Mouse (Mus musculus): ENCODE data around the gene Adamtsl5. TPM values are rescaled to one million over a fixed set of nuclear protein-coding genes. Genes with fewer than 3 reads are reported as not detected.

Gene Adamtsl5
- total and polyA plus RNA-seq, 2 experiments from 2014 or later, result 1.0 to 1.2 TPM

- H3K27ac ChIP-seq, result peak overlapping the region; percentile 96
- peaks cover 11% of the 10 kb centered on the region; the same call in 1 of the 2 replicates for H3K36me3 ChIP-seq (ENCODE audit: insufficient read depth, low read length)
- peak overlapping the region; percentile 95 for H3K4me2 ChIP-seq (ENCODE audit: low read depth, low read length)
- peak; percentile 20; the same call in 1 of the 2 replicates for TF ChIP-seq CTCF (IDR thresholded peaks at IDR 0.05; ENCODE audit: low read depth)
- H3K4me1 ChIP-seq (ENCODE audit: insufficient read depth, low read length), result peaks cover 29% of the 10 kb centered on the region
- ATAC-seq (no peak), DNase-seq (ENCODE audit: low spot score) (no peak)
- H3K27me3 ChIP-seq (ENCODE audit: insufficient read depth, low read length), result no peaks in the 10 kb centered on the region
- H3K4me3 ChIP-seq (ENCODE audit: low read length), result peak overlapping the region; percentile 67
- 20% methylated on average over 14 of the region's 14 CpGs for WGBS
- peak overlapping the region; percentile 94 for H3K9ac ChIP-seq (replicated peaks; ENCODE audit: low read length)
- no peaks in the 10 kb centered on the region for H3K9me3 ChIP-seq (ENCODE audit: low read length)
Observed at GRCm38 (mm10) chr10:80293325-80293724, 54.9 kb downstream of the Adamtsl5 start.

- Histone ChIP-seq H3K4me1 (ENCODE audit: insufficient read depth, low read length) (peaks cover 20% of the 10 kb centered on the region), H3K27ac (peak within 1 kb of the TSS; percentile 96), H3K36me3 (ENCODE audit: insufficient read depth, low read length) (peaks cover 15% of the 10 kb centered on the region; the same call in 1 of the 2 replicates), H3K4me2 (ENCODE audit: low read depth, low read length) (peak within 1 kb of the TSS; percentile 95), H3K9me3 (ENCODE audit: low read length) (no peaks in the 10 kb centered on the region), H3K27me3 (ENCODE audit: insufficient read depth, low read length) (no peaks in the 10 kb centered on the region), H3K9ac (replicated peaks; ENCODE audit: low read length) (peak within 1 kb of the TSS; percentile 94), H3K4me3 (ENCODE audit: low read length) (peak within 1 kb of the TSS; percentile 67)
- WGBS, result under 1% methylated on average over 68 of the region's 72 CpGs
- peak; percentile 83 for ATAC-seq
- peak; percentile 99 for DNase-seq (ENCODE audit: low spot score)
- TF ChIP-seq CTCF (IDR thresholded peaks at IDR 0.05; ENCODE audit: low read depth), result peak; percentile 68
Observed at GRCm38 (mm10) chr10:80292251-80293146, 55.7 kb downstream of the Adamtsl5 start, which contains the start of gene Rps15. Rps15 (plus strand) TSS chr10:80292453.

Small RNA genes within 50 kb of the gene (microRNA-seq; reads per million reads assigned to microRNA genes)
- 0 reads per million in 2 experiments for gene Gm22721

Other genes starting within 250 kb of the Adamtsl5 start
- gene Sbno2, start 242.8 kb downstream of the Adamtsl5 start, total RNA-seq (2014; rRNA removed), result 22.8 and 23.7 TPM in 2 replicates
- 6.9 and 7.8 TPM in 2 replicates for gene Sbno2, start 242.8 kb downstream of the Adamtsl5 start, polyA plus RNA-seq (2015; fragmentation: Nextera tagmentation; extraction: Ambion mirVana)
- gene Stk11, start 232.6 kb downstream of the Adamtsl5 start, total RNA-seq (2014; rRNA removed), result 86.4 and 86.6 TPM in 2 replicates
- 13.9 and 15.0 TPM in 2 replicates for gene Stk11, start 232.6 kb downstream of the Adamtsl5 start, polyA plus RNA-seq (2015; fragmentation: Nextera tagmentation; extraction: Ambion mirVana)
- gene Atp5d, start 209.8 kb downstream of the Adamtsl5 start, total RNA-seq (2014; rRNA removed), result 273 and 303 TPM in 2 replicates
- gene Atp5d, start 209.8 kb downstream of the Adamtsl5 start, polyA plus RNA-seq (2015; fragmentation: Nextera tagmentation; extraction: Ambion mirVana), result 733 and 736 TPM in 2 replicates
- gene Cbarp, start 207.6 kb downstream of the Adamtsl5 start, total RNA-seq (2014; rRNA removed), result 270 and 288 TPM in 2 replicates
- 95.5 and 106 TPM in 2 replicates for gene Cbarp, start 207.6 kb downstream of the Adamtsl5 start, polyA plus RNA-seq (2015; fragmentation: Nextera tagmentation; extraction: Ambion mirVana)
- gene Midn, start 200.1 kb downstream of the Adamtsl5 start, total RNA-seq (2014; rRNA removed), result 146 and 172 TPM in 2 replicates
- 14.7 and 15.8 TPM in 2 replicates for gene Midn, start 200.1 kb downstream of the Adamtsl5 start, polyA plus RNA-seq (2015; fragmentation: Nextera tagmentation; extraction: Ambion mirVana)
- 257 and 261 TPM in 2 replicates for gene Cirbp, start 182.4 kb downstream of the Adamtsl5 start, total RNA-seq (2014; rRNA removed)
- 730 and 732 TPM in 2 replicates for gene Cirbp, start 182.4 kb downstream of the Adamtsl5 start, polyA plus RNA-seq (2015; fragmentation: Nextera tagmentation; extraction: Ambion mirVana)
- gene 1600002K03Rik, start 175.5 kb downstream of the Adamtsl5 start, total RNA-seq (2014; rRNA removed), result 2.6 and 3.2 TPM in 2 replicates
- gene 1600002K03Rik, start 175.5 kb downstream of the Adamtsl5 start, polyA plus RNA-seq (2015; fragmentation: Nextera tagmentation; extraction: Ambion mirVana), result 4.3 and 4.4 TPM in 2 replicates
- gene Efna2, start 168.9 kb downstream of the Adamtsl5 start, total RNA-seq (2014; rRNA removed), result 24.0 and 32.8 TPM in 2 replicates
- gene Efna2, start 168.9 kb downstream of the Adamtsl5 start, polyA plus RNA-seq (2015; fragmentation: Nextera tagmentation; extraction: Ambion mirVana), result 23.2 and 23.8 TPM in 2 replicates
- 41.5 and 49.3 TPM in 2 replicates for gene Mum1, start 122.0 kb downstream of the Adamtsl5 start, total RNA-seq (2014; rRNA removed)
- 45.8 and 45.9 TPM in 2 replicates for gene Mum1, start 122.0 kb downstream of the Adamtsl5 start, polyA plus RNA-seq (2015; fragmentation: Nextera tagmentation; extraction: Ambion mirVana)
- gene Ndufs7, start 99.3 kb downstream of the Adamtsl5 start, total RNA-seq (2014; rRNA removed), result 246 and 291 TPM in 2 replicates
- 410 and 430 TPM in 2 replicates for gene Ndufs7, start 99.3 kb downstream of the Adamtsl5 start, polyA plus RNA-seq (2015; fragmentation: Nextera tagmentation; extraction: Ambion mirVana)
- gene Gamt, start 87.4 kb downstream of the Adamtsl5 start, total RNA-seq (2014; rRNA removed), result 40.9 and 44.5 TPM in 2 replicates
- gene Gamt, start 87.4 kb downstream of the Adamtsl5 start, polyA plus RNA-seq (2015; fragmentation: Nextera tagmentation; extraction: Ambion mirVana), result 32.4 and 35.9 TPM in 2 replicates
- 79.1 and 104 TPM in 2 replicates for gene Dazap1, start 86.9 kb downstream of the Adamtsl5 start, total RNA-seq (2014; rRNA removed)
- gene Dazap1, start 86.9 kb downstream of the Adamtsl5 start, polyA plus RNA-seq (2015; fragmentation: Nextera tagmentation; extraction: Ambion mirVana), result 38.5 and 39.4 TPM in 2 replicates
- 1,031 and 1,483 TPM in 2 replicates for gene Rps15, start 56.0 kb downstream of the Adamtsl5 start, total RNA-seq (2014; rRNA removed)
- gene Rps15, start 56.0 kb downstream of the Adamtsl5 start, polyA plus RNA-seq (2015; fragmentation: Nextera tagmentation; extraction: Ambion mirVana), result 676 and 682 TPM in 2 replicates
- 358 and 374 TPM in 2 replicates for gene Apc2, start 52.4 kb downstream of the Adamtsl5 start, total RNA-seq (2014; rRNA removed)
- 81.3 and 97.6 TPM in 2 replicates for gene Apc2, start 52.4 kb downstream of the Adamtsl5 start, polyA plus RNA-seq (2015; fragmentation: Nextera tagmentation; extraction: Ambion mirVana)
- 28.9 and 36.0 TPM in 2 replicates for gene 2310011J03Rik, start 27.9 kb downstream of the Adamtsl5 start, total RNA-seq (2014; rRNA removed)
- gene 2310011J03Rik, start 27.9 kb downstream of the Adamtsl5 start, polyA plus RNA-seq (2015; fragmentation: Nextera tagmentation; extraction: Ambion mirVana), result 35.7 and 38.4 TPM in 2 replicates
- 3.8 and 6.7 TPM in 2 replicates for gene Pcsk4, start 18.9 kb downstream of the Adamtsl5 start, total RNA-seq (2014; rRNA removed)
- gene Pcsk4, start 18.9 kb downstream of the Adamtsl5 start, polyA plus RNA-seq (2015; fragmentation: Nextera tagmentation; extraction: Ambion mirVana), result 11.0 and 11.8 TPM in 2 replicates
- 3.7 TPM in 2 replicates for gene Reep6, start 18.5 kb downstream of the Adamtsl5 start, total RNA-seq (2014; rRNA removed)
- 5.2 and 5.5 TPM in 2 replicates for gene Reep6, start 18.5 kb downstream of the Adamtsl5 start, polyA plus RNA-seq (2015; fragmentation: Nextera tagmentation; extraction: Ambion mirVana)
- gene Plk5, start 8.0 kb upstream of the Adamtsl5 start, total RNA-seq (2014; rRNA removed), result 15.7 and 18.3 TPM in 2 replicates
- 8.9 and 9.3 TPM in 2 replicates for gene Plk5, start 8.0 kb upstream of the Adamtsl5 start, polyA plus RNA-seq (2015; fragmentation: Nextera tagmentation; extraction: Ambion mirVana)
- gene Mex3d, start 39.2 kb upstream of the Adamtsl5 start, total RNA-seq (2014; rRNA removed), result 129 and 145 TPM in 2 replicates
- 11.6 and 14.2 TPM in 2 replicates for gene Mex3d, start 39.2 kb upstream of the Adamtsl5 start, polyA plus RNA-seq (2015; fragmentation: Nextera tagmentation; extraction: Ambion mirVana)
- gene Mbd3, start 51.1 kb upstream of the Adamtsl5 start, total RNA-seq (2014; rRNA removed), result 48.2 and 50.4 TPM in 2 replicates
- 166 and 175 TPM in 2 replicates for gene Mbd3, start 51.1 kb upstream of the Adamtsl5 start, polyA plus RNA-seq (2015; fragmentation: Nextera tagmentation; extraction: Ambion mirVana)
- 369 and 391 TPM in 2 replicates for gene Uqcr11, start 58.4 kb upstream of the Adamtsl5 start, total RNA-seq (2014; rRNA removed)
- gene Uqcr11, start 58.4 kb upstream of the Adamtsl5 start, polyA plus RNA-seq (2015; fragmentation: Nextera tagmentation; extraction: Ambion mirVana), result 897 and 981 TPM in 2 replicates
- 132 TPM in 2 replicates for gene Tcf3, start 85.2 kb upstream of the Adamtsl5 start, total RNA-seq (2014; rRNA removed)
- 36.2 and 36.4 TPM in 2 replicates for gene Tcf3, start 85.2 kb upstream of the Adamtsl5 start, polyA plus RNA-seq (2015; fragmentation: Nextera tagmentation; extraction: Ambion mirVana)
- 2.5 and 5.0 TPM in 2 replicates for gene Onecut3, start 146.4 kb upstream of the Adamtsl5 start, total RNA-seq (2014; rRNA removed)
- gene Onecut3, start 146.4 kb upstream of the Adamtsl5 start, polyA plus RNA-seq (2015; fragmentation: Nextera tagmentation; extraction: Ambion mirVana), result 0.57 and 0.74 TPM in 2 replicates
- 0.61 and 1.1 TPM in 2 replicates for gene Atp8b3, start 190.7 kb upstream of the Adamtsl5 start, total RNA-seq (2014; rRNA removed)
- gene Atp8b3, start 190.7 kb upstream of the Adamtsl5 start, polyA plus RNA-seq (2015; fragmentation: Nextera tagmentation; extraction: Ambion mirVana), result 0.96 and 1.2 TPM in 2 replicates
- 47.2 and 51.0 TPM in 2 replicates for gene Rexo1, start 213.1 kb upstream of the Adamtsl5 start, total RNA-seq (2014; rRNA removed)
- gene Rexo1, start 213.1 kb upstream of the Adamtsl5 start, polyA plus RNA-seq (2015; fragmentation: Nextera tagmentation; extraction: Ambion mirVana), result 25.1 and 27.6 TPM in 2 replicates
- gene Klf16, start 228.9 kb upstream of the Adamtsl5 start, total RNA-seq (2014; rRNA removed), result 16.6 and 17.0 TPM in 2 replicates
- 8.2 and 8.6 TPM in 2 replicates for gene Klf16, start 228.9 kb upstream of the Adamtsl5 start, polyA plus RNA-seq (2015; fragmentation: Nextera tagmentation; extraction: Ambion mirVana)
- 389 and 721 TPM in 2 replicates for gene Abhd17a, start 241.9 kb upstream of the Adamtsl5 start, total RNA-seq (2014; rRNA removed)
- gene Abhd17a, start 241.9 kb upstream of the Adamtsl5 start, polyA plus RNA-seq (2015; fragmentation: Nextera tagmentation; extraction: Ambion mirVana), result 159 and 171 TPM in 2 replicates